In genomic region chr9:113673721-113674120, GRCm38 (mm10) we compare ENCODE assay signal across 24 mouse cellular contexts.
"Had no signal": no experiment of that assay in that cellular context is flagged by ENCODE, and none has a peak within 500 bp of the region (broad histone marks: within the 10 kb centered on the region; RNA-seq: fewer than 3 reads in every experiment).

No protein-coding gene starts in this region.

- H3K27me3 ChIP-seq: heart, embryonic 13.5 days; heart, embryonic 15.5 days; hindbrain, embryonic 13.5 days; hindbrain, embryonic 15.5 days; kidney, embryonic 15.5 days; limb, embryonic 12.5 days had no signal

- H3K4me3 ChIP-seq: heart, embryonic 10.5 days; heart, embryonic 13.5 days; heart, embryonic 15.5 days; hindbrain, embryonic 13.5 days; hindbrain, embryonic 15.5 days; kidney, embryonic 15.5 days; left cerebral cortex, adult 2 months; limb, embryonic 10.5 days; limb, embryonic 12.5 days had no signal

- ATAC-seq: hindbrain, postnatal 0 days; intestine, embryonic 16.5 days had no signal

- H3K9ac ChIP-seq: heart, embryonic 13.5 days; heart, embryonic 15.5 days; hindbrain, embryonic 13.5 days; hindbrain, embryonic 15.5 days; kidney, embryonic 15.5 days; limb, embryonic 12.5 days had no signal

- H3K9me3 ChIP-seq: heart, embryonic 10.5 days; heart, embryonic 13.5 days; heart, embryonic 15.5 days; hindbrain, embryonic 15.5 days; kidney, embryonic 15.5 days; limb, embryonic 10.5 days; limb, embryonic 12.5 days had no signal

- H3K27ac ChIP-seq: heart, embryonic 10.5 days; heart, embryonic 13.5 days; heart, embryonic 15.5 days; hindbrain, embryonic 13.5 days; hindbrain, embryonic 15.5 days; hindbrain, postnatal 0 days; kidney, embryonic 15.5 days; kidney, postnatal 0 days; left cerebral cortex, adult 2 months; limb, embryonic 10.5 days; limb, embryonic 12.5 days had no signal

- H3K4me1 ChIP-seq: heart, embryonic 10.5 days; heart, embryonic 13.5 days; heart, embryonic 15.5 days; hindbrain, embryonic 13.5 days; hindbrain, embryonic 15.5 days; kidney, embryonic 15.5 days; limb, embryonic 10.5 days; limb, embryonic 12.5 days had no signal

- H3K4me2 ChIP-seq: heart, embryonic 13.5 days; heart, embryonic 15.5 days; hindbrain, embryonic 13.5 days; hindbrain, embryonic 15.5 days; kidney, embryonic 15.5 days; limb, embryonic 12.5 days had no signal

- DNase-seq: gastrocnemius, postnatal 14 days; gastrocnemius, postnatal 36 days; heart, adult 18-20 months; heart, postnatal 14 days; heart, postnatal 36 days; kidney, adult 11 months; kidney, adult 2 months; kidney, adult 9 months; kidney, postnatal 14 days; kidney, postnatal 36 days; layer of hippocampus, adult 9-11 months; liver had no signal
